Mouse (Mus musculus) ES-Bruce4 (cell line): ENCODE measurements around the gene Cmklr1. TPM values are rescaled to one million over a fixed set of nuclear protein-coding genes. Genes with fewer than 3 reads are reported as not detected.

Source experiments
- H3K27ac ChIP-seq: 2 replicates; pipeline ENCODE4 v1.5.1; 2012; ENCODE audit warnings: low read length, inconsistent platforms; ENCODE audit not compliant: insufficient read depth
- H3K27me3 ChIP-seq: 2 replicates; pipeline ENCODE4 v1.6.1; 2012; ENCODE audit warnings: mild to moderate bottlenecking, low read length, inconsistent platforms; ENCODE audit not compliant: control insufficient read depth, poor library complexity, insufficient read depth, severe bottlenecking
- H3K36me3 ChIP-seq: 2 replicates; pipeline ENCODE4 v1.6.1; 2012; ENCODE audit warnings: inconsistent platforms, mild to moderate bottlenecking, low read length, moderate library complexity; ENCODE audit not compliant: control insufficient read depth, poor library complexity, insufficient read depth, severe bottlenecking
- H3K4me1 ChIP-seq: one replicate; pipeline ENCODE4 v1.8.1; 2011; ENCODE audit warnings: low read length; ENCODE audit not compliant: control insufficient read depth, insufficient read depth
- H3K4me3 ChIP-seq: 2 replicates; pipeline ENCODE4 v1.5.1; 2011; ENCODE audit warnings: low read depth, mild to moderate bottlenecking, low read length
- H3K9ac ChIP-seq: 2 replicates; pipeline ENCODE4 v1.6.1; 2012; ENCODE audit warnings: low read depth, mild to moderate bottlenecking, inconsistent platforms; ENCODE audit not compliant: poor library complexity, severe bottlenecking
- H3K9me3 ChIP-seq: replicated peaks from 2 replicates; pipeline ENCODE4 v1.6.1; 2012; ENCODE audit warnings: mild to moderate bottlenecking, low read length, inconsistent platforms; ENCODE audit not compliant: control insufficient read depth, poor library complexity, insufficient read depth, severe bottlenecking
- CTCF ChIP-seq: IDR thresholded peaks from one replicate; pipeline ENCODE4 v1.8.1; 2011; ENCODE audit warnings: low read depth, low read length
- EP300 ChIP-seq: IDR thresholded peaks from 2 replicates; pipeline ENCODE4 v1.6.1; 2011; ENCODE audit warnings: low read depth, low read length; ENCODE audit not compliant: insufficient read depth
- POLR2A ChIP-seq: IDR thresholded peaks from one replicate; pipeline ENCODE4 v1.8.1; 2011; ENCODE audit warnings: low read length; ENCODE audit not compliant: insufficient read depth
- polyA plus RNA-seq: library from polyadenylated mRNA; stranded (reverse); fragments of >200 nt; gene quantifications from 2 replicates; pipeline ENCODE4 v1.2.4, GENCODE M21; 2011; ENCODE audit warnings: low read depth; ENCODE audit not compliant: missing spikeins, insufficient read depth, insufficient read length

Cmklr1 gene
- polyA plus RNA-seq, 1 experiment = 2.1 TPM

DNA sequence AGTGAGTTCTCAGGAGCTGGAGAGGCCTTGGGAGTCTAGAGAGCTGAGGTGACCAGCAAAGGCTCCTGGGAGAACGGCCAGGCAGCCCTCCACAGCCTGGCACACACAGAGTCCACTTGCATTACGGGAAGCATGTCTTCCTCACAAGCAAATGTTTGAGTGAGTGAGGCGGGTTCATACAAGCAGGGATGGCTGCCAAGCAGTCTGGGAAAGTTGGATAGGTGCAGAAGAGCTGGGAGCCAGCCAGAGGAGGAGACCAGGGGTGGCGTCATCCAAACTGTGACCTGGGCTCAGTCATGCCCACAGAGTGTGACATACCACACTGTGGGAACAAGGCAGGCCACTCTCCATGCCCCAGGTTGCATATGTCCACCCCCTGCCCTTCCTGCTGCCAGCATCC, 25.2 kb downstream of the Cmklr1 start:
- H3K9ac ChIP-seq = no peak overlapping the region

DNA sequence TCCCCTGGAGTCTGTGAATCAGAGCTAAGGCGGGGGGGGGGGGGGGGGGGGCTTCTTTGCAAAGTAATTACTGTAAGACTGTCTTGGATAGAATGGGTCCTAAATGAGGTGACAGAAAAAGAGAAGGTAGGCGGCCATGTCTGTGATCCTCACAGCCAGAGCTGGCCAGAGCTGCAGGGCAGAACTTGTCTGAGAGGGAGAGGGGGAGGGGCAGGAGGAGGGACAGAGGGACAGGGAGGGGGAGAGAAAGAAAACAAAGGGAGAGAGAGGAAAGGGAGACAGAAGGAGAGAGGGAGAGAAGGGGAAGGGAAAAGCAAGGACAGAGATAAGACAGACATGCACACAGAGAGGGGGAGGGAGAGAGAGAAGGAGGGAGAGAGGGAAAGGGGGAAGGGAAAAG, 27.2 kb downstream of the Cmklr1 start:
- Histone ChIP-seq H3K4me1 (peaks cover 12% of the 10 kb centered on the region), H3K9ac (no peak overlapping the region), H3K27me3 (no peaks in the 10 kb centered on the region), H3K4me3 (no peak overlapping the region), H3K9me3 (0 out of 2 replicates have a peak, but pooled peaks cover 8% of the 10 kb centered on the region), H3K27ac (no peak overlapping the region), H3K36me3 (no peaks in the 10 kb centered on the region)
- TF ChIP-seq POLR2A (no peak), EP300 (no peak), CTCF (no peak)

More for the DNA sequence above, 25.2 kb downstream of the Cmklr1 start:
- H3K4me3 ChIP-seq = no peak overlapping the region
- 0 out of 2 replicates have a peak, but pooled peaks cover 8% of the 10 kb centered on the region for H3K9me3 ChIP-seq
- H3K36me3 ChIP-seq = no peaks in the 10 kb centered on the region
- no peaks in the 10 kb centered on the region for H3K27me3 ChIP-seq
- no peak for TF ChIP-seq EP300
- H3K4me1 ChIP-seq = peaks cover 12% of the 10 kb centered on the region
- no peak overlapping the region for H3K27ac ChIP-seq

DNA sequence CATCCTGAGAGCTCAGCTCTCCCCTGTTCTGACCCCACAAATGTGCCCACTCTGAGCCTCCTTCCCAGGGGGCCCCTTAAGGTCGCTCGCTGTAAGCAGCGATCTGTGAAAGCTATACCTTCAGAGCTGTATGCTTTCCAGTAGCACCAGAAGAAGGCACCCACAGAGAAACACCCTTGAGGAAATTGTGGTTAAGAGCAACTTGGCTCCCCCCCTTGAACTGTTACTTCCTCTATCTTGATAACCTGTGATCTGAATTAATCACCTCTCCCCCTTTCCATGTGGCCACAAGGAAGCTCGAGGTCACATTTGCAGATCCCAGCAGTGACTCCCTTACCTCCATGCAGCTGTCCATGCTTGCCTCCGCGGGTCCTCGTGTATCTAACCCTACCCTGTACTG, 29.2 kb downstream of the Cmklr1 start:
- H3K4me3 ChIP-seq = no peak overlapping the region
- H3K36me3 ChIP-seq = no peaks in the 10 kb centered on the region
- 0 out of 2 replicates have a peak, but pooled peaks cover 8% of the 10 kb centered on the region for H3K9me3 ChIP-seq
- peaks cover 12% of the 10 kb centered on the region for H3K4me1 ChIP-seq
- H3K27ac ChIP-seq = no peak overlapping the region
- no peaks in the 10 kb centered on the region for H3K27me3 ChIP-seq
- TF ChIP-seq CTCF (no peak), EP300 (no peak), POLR2A (no peak)
- H3K9ac ChIP-seq = 0 out of 2 replicates have a peak overlapping the region, but pooled peaks have one; percentile 28

DNA sequence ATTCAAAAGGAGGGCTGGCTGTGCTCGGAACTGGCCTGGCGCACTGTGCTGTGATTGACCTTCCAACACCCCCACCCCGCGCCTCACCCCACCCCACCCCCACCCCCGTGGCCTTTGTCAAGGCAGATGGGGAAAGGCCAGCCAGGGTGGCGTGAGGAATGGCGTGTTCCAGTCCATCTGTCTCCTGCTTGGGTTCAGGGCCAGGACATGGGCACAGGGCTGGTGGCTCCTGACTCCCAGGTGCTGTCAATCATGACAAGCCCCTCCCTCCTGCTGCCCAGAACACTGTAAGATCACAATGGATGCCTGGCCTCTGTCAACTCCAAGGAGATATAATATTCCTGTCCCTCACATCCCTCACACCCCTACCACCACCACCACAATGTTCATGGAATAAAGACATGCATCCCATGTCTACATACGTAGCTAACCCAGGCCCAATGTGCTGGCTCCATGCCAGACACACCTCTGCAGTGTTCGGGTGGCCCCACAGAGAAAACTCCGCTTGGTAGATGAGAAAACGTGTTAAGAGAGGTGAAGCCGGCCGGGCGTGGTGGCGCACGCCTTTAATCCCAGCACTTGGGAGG, 30.0 kb downstream of the Cmklr1 start:
- H3K4me3 ChIP-seq = no peak overlapping the region
- H3K27ac ChIP-seq = peak overlapping the region; percentile 33
- H3K4me1 ChIP-seq = peaks cover 12% of the 10 kb centered on the region
- H3K9ac ChIP-seq = no peak overlapping the region
- H3K27me3 ChIP-seq = no peaks in the 10 kb centered on the region
- H3K36me3 ChIP-seq = no peaks in the 10 kb centered on the region
- no peak for TF ChIP-seq CTCF
- no peak for TF ChIP-seq POLR2A
- TF ChIP-seq EP300 = peak; percentile 72; the same call in 1 of the 2 replicates
- H3K9me3 ChIP-seq = 0 out of 2 replicates have a peak, but pooled peaks cover 8% of the 10 kb centered on the region

DNA sequence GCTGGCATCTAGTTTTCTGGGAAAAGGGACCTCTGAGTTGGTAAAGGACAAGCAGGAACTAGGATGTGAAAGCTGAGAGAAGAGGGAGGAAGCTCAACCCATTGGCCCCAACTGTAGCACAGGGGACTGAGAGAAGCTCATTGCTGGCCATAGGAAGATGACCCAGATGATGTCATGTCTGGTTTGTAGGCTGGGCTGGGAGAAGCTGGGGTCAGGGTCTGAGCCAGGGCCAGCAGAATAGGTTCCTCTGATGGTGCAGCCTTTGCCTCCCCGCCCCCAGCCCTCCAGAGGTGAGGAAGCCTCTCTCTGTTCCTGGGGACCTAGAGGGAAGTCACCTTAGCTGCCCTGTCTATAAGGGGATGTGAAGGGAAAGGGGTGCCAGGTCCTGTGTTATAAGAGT, 31.1 kb downstream of the Cmklr1 start:
- Histone ChIP-seq H3K4me1 (peaks cover 12% of the 10 kb centered on the region), H3K4me3 (no peak overlapping the region), H3K27ac (no peak overlapping the region), H3K9me3 (0 out of 2 replicates have a peak, but pooled peaks cover 2% of the 10 kb centered on the region), H3K9ac (no peak overlapping the region), H3K27me3 (no peaks in the 10 kb centered on the region), H3K36me3 (no peaks in the 10 kb centered on the region)
- TF ChIP-seq CTCF = no peak

DNA sequence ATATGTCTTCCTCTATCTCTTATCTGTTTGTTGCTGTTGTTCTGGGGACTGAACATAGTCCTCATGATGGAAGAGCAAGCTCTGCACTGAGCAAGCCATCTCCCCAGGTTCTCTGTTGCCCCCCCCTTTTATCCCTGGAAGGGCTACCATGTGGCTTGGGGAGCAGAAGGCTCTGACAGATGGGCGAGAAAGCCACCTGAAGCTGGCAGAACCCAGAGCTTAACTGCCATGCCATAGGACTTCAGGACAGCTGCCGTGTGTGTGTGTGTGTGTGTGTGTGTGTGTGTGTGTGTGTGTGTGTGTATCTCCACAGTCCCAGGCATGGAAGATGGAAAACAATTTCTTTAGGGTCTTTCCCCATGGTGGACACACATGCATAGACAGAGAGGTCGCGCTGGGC, 31.5 kb downstream of the Cmklr1 start:
- Histone ChIP-seq H3K4me1 (peaks cover 12% of the 10 kb centered on the region), H3K4me3 (no peak overlapping the region), H3K36me3 (no peaks in the 10 kb centered on the region), H3K27ac (no peak overlapping the region), H3K9ac (no peak overlapping the region), H3K9me3 (no peaks in the 10 kb centered on the region), H3K27me3 (no peaks in the 10 kb centered on the region)
- TF ChIP-seq POLR2A (no peak), EP300 (no peak), CTCF (no peak)
